Mouse (Mus musculus) CD4-positive, CD25-positive, alpha-beta regulatory T cell, adult 4 months (primary cell): ENCODE results near the gene Robo3. TPM values are rescaled to one million over a fixed set of nuclear protein-coding genes. Genes with fewer than 3 reads are reported as not detected.

Experiments used
- ATAC-seq: one replicate; pipeline ENCODE4 v1.8.0; 2017
- polyA plus RNA-seq, 2 experiments: library from polyadenylated mRNA; unstranded; fragments of 100-300 nt; shearing (Covaris generic); gene quantifications; one replicate each; pipeline ENCODE4 v1.2.1; 2017

Robo3 gene
- polyA plus RNA-seq, 2 experiments from 2014 or later = not detected

DNA sequence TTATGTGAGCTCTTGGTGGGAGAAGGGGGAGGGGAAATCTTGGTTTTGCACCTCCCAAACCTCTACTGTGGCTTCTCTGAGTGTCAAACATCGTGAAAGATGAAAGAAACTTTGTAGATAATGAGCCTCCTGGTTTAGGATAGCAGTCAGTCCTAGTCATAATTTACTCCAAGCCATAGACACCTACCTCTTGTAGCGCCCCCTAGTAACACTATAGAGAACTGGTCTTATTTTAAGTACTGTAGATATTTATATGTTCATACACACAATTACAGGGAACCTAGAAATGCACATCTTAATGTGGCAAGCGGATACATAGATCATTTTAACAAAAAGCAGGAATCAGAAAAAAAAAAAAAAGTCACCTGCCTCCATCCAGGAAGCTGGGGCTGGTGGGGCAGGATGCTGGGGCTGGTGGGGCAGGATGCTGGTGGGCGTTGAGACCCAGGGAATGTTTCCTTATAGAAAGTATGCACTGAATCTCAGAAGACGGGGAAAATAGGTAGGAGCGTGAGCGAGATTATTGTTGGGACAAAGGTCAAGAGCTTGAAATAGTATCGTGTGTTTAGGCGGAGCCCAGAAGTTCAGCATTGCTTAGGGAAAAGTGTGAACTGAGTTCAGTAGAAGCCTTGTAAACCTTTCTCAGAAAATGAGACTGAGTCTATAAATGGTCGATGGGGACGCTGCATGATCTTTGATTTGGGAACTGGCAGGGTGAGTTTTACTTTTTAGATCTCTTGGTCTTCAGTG, 64.8 kb downstream of the Robo3 start:
- no peak for ATAC-seq

GRCm38 (mm10) chr9:37367301-37368080, 65.6 kb downstream of the Robo3 start, which contains the start of gene Hepacam:
TSS of gene Hepacam (plus strand) at chr9:37367351.
- no peak for ATAC-seq

DNA sequence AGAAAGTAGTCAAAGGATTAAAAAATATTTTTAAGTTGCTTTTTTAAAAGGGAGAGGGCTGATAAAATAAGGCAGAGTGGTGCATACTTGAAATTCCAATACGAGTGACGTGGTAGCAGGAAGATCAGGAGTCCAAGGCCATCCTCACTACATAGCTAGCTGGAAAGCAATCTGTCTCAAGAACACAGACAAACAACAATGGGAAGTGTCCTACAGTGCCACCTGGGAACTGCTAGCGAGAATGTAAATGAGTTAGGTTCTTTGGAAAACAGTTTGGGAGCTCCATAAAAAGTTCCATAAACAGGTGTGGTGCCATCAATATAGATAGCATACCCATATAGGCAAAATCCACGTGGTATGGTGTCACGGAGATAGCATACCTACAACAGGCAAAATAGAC, 67.3 kb downstream of the Robo3 start:
- no peak for ATAC-seq

Other genes starting within 250 kb of the Robo3 start
- 1 to 10 TPM; 3.4 to 4.4 TPM for gene Tmem218, start 225.0 kb downstream of the Robo3 start, polyA plus RNA-seq
- gene Slc37a2, start 177.5 kb downstream of the Robo3 start, polyA plus RNA-seq = 1 to 10 TPM; 2.4 to 3.6 TPM
- gene Ccdc15, start 84.8 kb downstream of the Robo3 start, polyA plus RNA-seq = 10 to 100 TPM in 1 of 2 experiments, 1 to 10 TPM in 1; 6.8 to 10.3 TPM
- not detected for gene Hepacam, start 65.9 kb downstream of the Robo3 start, polyA plus RNA-seq
- not detected for gene Robo4, start 31.3 kb downstream of the Robo3 start, polyA plus RNA-seq
- 10 to 100 TPM in 1 of 2 experiments, 1 to 10 TPM in 1; 8.3 to 13.7 TPM for gene Msantd2, start 56.1 kb upstream of the Robo3 start, polyA plus RNA-seq
- not detected for gene Esam, start 94.8 kb upstream of the Robo3 start, polyA plus RNA-seq
- not detected for gene Vsig2, start 106.0 kb upstream of the Robo3 start, polyA plus RNA-seq
- gene Nrgn, start 119.7 kb upstream of the Robo3 start, polyA plus RNA-seq = under 1 TPM; 0.51 to 0.86 TPM
- 10 to 100 TPM; 17.2 to 17.7 TPM for gene Siae, start 122.5 kb upstream of the Robo3 start, polyA plus RNA-seq
- under 1 TPM in 1 of 2 experiments, not detected in 1; 0.97 TPM for gene Spa17, start 180.5 kb upstream of the Robo3 start, polyA plus RNA-seq
- 100 to 1,000 TPM; 201 to 217 TPM for gene Tbrg1, start 224.1 kb upstream of the Robo3 start, polyA plus RNA-seq
- not detected for gene Panx3, start 236.0 kb upstream of the Robo3 start, polyA plus RNA-seq